8 mouse cellular contexts compared by ENCODE assay signal in the genomic region with DNA sequence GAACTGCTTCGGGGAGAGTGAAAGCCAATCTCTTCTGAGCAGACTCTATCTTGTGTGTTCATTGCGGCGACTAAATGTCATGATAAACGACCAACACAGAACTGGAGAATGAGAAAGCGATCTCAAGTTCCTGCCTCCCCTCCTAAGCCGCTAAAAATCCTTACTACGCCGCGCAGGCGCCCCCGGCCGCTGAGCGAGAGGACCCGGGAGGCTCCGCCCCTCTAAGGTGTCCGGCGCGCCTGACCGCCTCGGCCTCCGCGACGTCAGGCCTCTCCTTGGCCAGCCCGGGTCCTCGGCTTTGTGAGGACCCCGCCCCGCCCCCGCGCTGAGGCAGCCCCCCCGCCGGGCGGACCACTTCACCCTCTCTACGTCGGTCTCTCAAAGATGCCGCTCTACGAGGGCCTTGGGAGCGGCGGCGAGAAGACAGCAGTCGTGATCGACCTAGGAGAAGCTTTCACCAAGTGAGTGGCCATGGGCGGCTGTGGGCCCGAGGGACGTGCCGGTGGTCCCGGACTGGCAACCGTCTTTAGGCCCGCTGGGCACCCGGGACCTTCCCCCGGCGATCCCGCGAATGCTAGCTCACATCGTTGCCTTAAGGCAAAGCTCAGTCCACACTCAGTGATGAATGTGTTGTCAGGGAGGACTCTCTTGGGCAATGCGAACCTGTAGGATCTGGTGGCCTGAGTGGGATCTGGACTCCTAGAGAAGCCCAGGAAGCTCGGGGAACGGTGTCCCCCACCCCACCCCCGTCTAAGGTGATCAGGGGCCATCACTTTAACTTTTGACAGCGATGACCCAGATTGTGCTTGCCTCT. TPM values are rescaled to one million over a fixed set of nuclear protein-coding genes. Genes with fewer than 3 reads are reported as not detected.
DNase-seq lines count a peak whose midpoint lies in the region; ATAC-seq lines count a peak whose summit lies in the region.

A gene (plus strand): TSS at position 287 of the 814 bp plus-strand sequence.

- H3K9ac ChIP-seq in heart, embryonic 13.5 days = peak within 1 kb of the TSS; percentile 90
- peak within 1 kb of the TSS; percentile 94 for H3K9ac ChIP-seq in liver, embryonic 12.5 days
- H3K9ac ChIP-seq in stomach, embryonic 15.5 days = peak within 1 kb of the TSS; percentile 83

- WGBS in heart, embryonic 13.5 days = under 1% methylated on average over 59 of the region's 59 CpGs
- 3% methylated on average over 59 of the region's 59 CpGs for WGBS in liver, embryonic 12.5 days (ENCODE audit: insufficient replicate concordance)
- WGBS in stomach, embryonic 15.5 days = under 1% methylated on average over 58 of the region's 59 CpGs

- DNase-seq in CD4-positive helper T cell, adult 2 months (ENCODE audit: low read depth, low spot score) = peak; percentile 93
- peak; percentile 80 for DNase-seq in brain, embryonic 18.5 days (ENCODE audit: low read depth, low spot score)
- DNase-seq in kidney, postnatal 10 days = peak; percentile 96
- DNase-seq in natural killer cell, adult 2 months (ENCODE audit: low spot score in 2 of 2) = peak; percentile 89 to 93

- peaks cover 26% of the 10 kb centered on the region for H3K36me3 ChIP-seq in heart, embryonic 13.5 days
- H3K36me3 ChIP-seq in liver, embryonic 12.5 days = peaks cover 21% of the 10 kb centered on the region
- 0 out of 2 replicates have a peak, but pooled peaks cover 7% of the 10 kb centered on the region for H3K36me3 ChIP-seq in stomach, embryonic 15.5 days

- peak; percentile 91 for ATAC-seq in erythroid progenitor cell, adult 5-6 weeks (replicated peaks; ENCODE audit: low FRiP score, poor library complexity, severe bottlenecking)
- peak; percentile 91 for ATAC-seq in heart, embryonic 13.5 days (ENCODE audit: extremely low read depth, insufficient number of reproducible peaks, low FRiP score, low TSS enrichment)
- peak; percentile 94 for ATAC-seq in liver, embryonic 12.5 days
- peak; percentile 95 for ATAC-seq in stomach, embryonic 15.5 days (ENCODE audit: insufficient read depth, low FRiP score, low read depth)

- no peaks in the 10 kb centered on the region for H3K27me3 ChIP-seq in heart, embryonic 13.5 days (replicated peaks)
- H3K27me3 ChIP-seq in liver, embryonic 12.5 days (replicated peaks) = no peaks in the 10 kb centered on the region
- H3K27me3 ChIP-seq in stomach, embryonic 15.5 days (replicated peaks) = no peaks in the 10 kb centered on the region

- peak within 1 kb of the TSS; percentile 94 for H3K27ac ChIP-seq in heart, embryonic 13.5 days (replicated peaks)
- peak within 1 kb of the TSS; percentile 87 for H3K27ac ChIP-seq in liver, embryonic 12.5 days
- H3K27ac ChIP-seq in stomach, embryonic 15.5 days = peak within 1 kb of the TSS; percentile 89

- H3K4me3 ChIP-seq in heart, embryonic 13.5 days = peak within 1 kb of the TSS; percentile 74
- H3K4me3 ChIP-seq in liver, embryonic 12.5 days = peak within 1 kb of the TSS; percentile 95
- H3K4me3 ChIP-seq in stomach, embryonic 15.5 days (replicated peaks) = peak within 1 kb of the TSS; percentile 77

- peak within 1 kb of the TSS; percentile 84 for H3K4me2 ChIP-seq in heart, embryonic 13.5 days
- peak within 1 kb of the TSS; percentile 76 for H3K4me2 ChIP-seq in liver, embryonic 12.5 days
- H3K4me2 ChIP-seq in stomach, embryonic 15.5 days = peak within 1 kb of the TSS; percentile 59

- H3K9me3 ChIP-seq in heart, embryonic 13.5 days = peaks cover 6% of the 10 kb centered on the region; the same call in 1 of the 2 replicates
- 0 out of 2 replicates have a peak, but pooled peaks cover 3% of the 10 kb centered on the region for H3K9me3 ChIP-seq in liver, embryonic 12.5 days (replicated peaks)
- no peaks in the 10 kb centered on the region for H3K9me3 ChIP-seq in stomach, embryonic 15.5 days

- peaks cover 9% of the 10 kb centered on the region for H3K4me1 ChIP-seq in heart, embryonic 13.5 days
- H3K4me1 ChIP-seq in liver, embryonic 12.5 days = peaks cover 14% of the 10 kb centered on the region
- H3K4me1 ChIP-seq in stomach, embryonic 15.5 days = no peaks in the 10 kb centered on the region

RNA-seq across cellular contexts. Expression of the gene that starts here (rescaled TPM):
- total RNA-seq in erythroid progenitor cell, adult 5-6 weeks (2015; ENCODE audit: low replicate concordance) = 47.2 and 48.6 TPM in 2 replicates
- 11.7 and 11.9 TPM in 2 replicates for total RNA-seq in erythroid progenitor cell, adult 5-6 weeks (2017; ENCODE audit: low replicate concordance)
- polyA plus RNA-seq in heart, embryonic 13.5 days (2015; fragmentation: Nextera tagmentation; extraction: Ambion mirVana) = 181 and 194 TPM in 2 replicates
- polyA plus RNA-seq in liver, embryonic 12.5 days (2016; fragmentation: Nextera tagmentation; extraction: Ambion mirVana) = 130 and 134 TPM in 2 replicates
- polyA plus RNA-seq in stomach, embryonic 15.5 days (2015; fragmentation: Nextera tagmentation; extraction: Ambion mirVana) = 184 and 210 TPM in 2 replicates

Comparison
In these comparisons a context has a peak if more than half of its experiments do, and no peak if none do; other contexts are left out.
1. Peak in every context shown above with its lines: DNase-seq, ATAC-seq, H3K4me3 ChIP-seq and H3K27ac ChIP-seq.